Mouse (Mus musculus) intestine, postnatal 0 days (tissue): ENCODE data around the gene Myrip. TPM values are rescaled to one million over a fixed set of nuclear protein-coding genes. Genes with fewer than 3 reads are reported as not detected.

Source experiments
- ATAC-seq: fragments of 200-750 bp; cut with Nextera tagmentation; 2 replicates; pipeline ENCODE4 v1.8.0; 2017; ENCODE audit warnings: mild to moderate bottlenecking, moderate TSS enrichment, moderate library complexity
- H3K27ac ChIP-seq: fragments of 300-500 bp; sonication (generic); 2 replicates; pipeline ENCODE4 v1.5.1; 2014; ENCODE audit warnings: mild to moderate bottlenecking, low read depth, low read length, moderate library complexity
- H3K27me3 ChIP-seq: fragments of 300-500 bp; sonication (generic); replicated peaks from 2 replicates; pipeline ENCODE4 v1.6.1; 2014; ENCODE audit warnings: low read length, mixed read lengths; ENCODE audit not compliant: control insufficient read depth, insufficient read depth
- H3K36me3 ChIP-seq: fragments of 300-500 bp; sonication (generic); 2 replicates; pipeline ENCODE4 v1.6.1; 2014; ENCODE audit warnings: mild to moderate bottlenecking, moderate library complexity; ENCODE audit not compliant: control insufficient read depth, insufficient read depth
- H3K4me1 ChIP-seq: fragments of 300-500 bp; sonication (generic); replicated peaks from 2 replicates; pipeline ENCODE4 v1.6.1; 2014; ENCODE audit warnings: antibody characterized with exemption, low read length, mixed read lengths; ENCODE audit not compliant: control insufficient read depth, insufficient read depth
- H3K4me2 ChIP-seq: fragments of 300-500 bp; sonication (generic); replicated peaks from 2 replicates; pipeline ENCODE4 v1.6.1; 2014; ENCODE audit warnings: low read depth, mild to moderate bottlenecking, moderate library complexity
- H3K4me3 ChIP-seq: fragments of 300-500 bp; sonication (generic); 2 replicates; pipeline ENCODE4 v1.5.1; 2014; ENCODE audit warnings: low read depth, low read length
- H3K9ac ChIP-seq: fragments of 300-500 bp; sonication (generic); 2 replicates; pipeline ENCODE4 v1.6.1; 2014; ENCODE audit warnings: mild to moderate bottlenecking, low read depth, low read length
- H3K9me3 ChIP-seq: fragments of 300-500 bp; sonication (generic); 2 replicates; pipeline ENCODE4 v1.6.1; 2016; ENCODE audit warnings: mixed run types; ENCODE audit not compliant: control insufficient read depth
- CTCF ChIP-seq: sonication (generic); IDR thresholded peaks from 2 replicates; pipeline ENCODE4 v1.5.1; 2016; ENCODE audit warnings: low read depth, mild to moderate bottlenecking, control low read depth, antibody characterized with exemption, moderate library complexity
- whole genome bisulfite sequencing: fragments of 180-500 bp; shearing (Covaris S2); extraction: QIAGEN DNeasy Blood & Tissue Kit; methylation state at CpG from one replicate; pipeline ENCODE4 v1.1.7; 2014; 5-methylcytosine and 5-hydroxymethylcytosine counted together
- polyA plus RNA-seq: library from polyadenylated mRNA; unstranded; fragments of >200 nt; fragmentation: Nextera tagmentation; extraction: Ambion mirVana; gene quantifications from 2 replicates; pipeline ENCODE4 v1.2.1, GENCODE M21; 2015

The Myrip gene
- polyA plus RNA-seq, 1 experiment from 2014 or later, result 0.47 TPM

DNA sequence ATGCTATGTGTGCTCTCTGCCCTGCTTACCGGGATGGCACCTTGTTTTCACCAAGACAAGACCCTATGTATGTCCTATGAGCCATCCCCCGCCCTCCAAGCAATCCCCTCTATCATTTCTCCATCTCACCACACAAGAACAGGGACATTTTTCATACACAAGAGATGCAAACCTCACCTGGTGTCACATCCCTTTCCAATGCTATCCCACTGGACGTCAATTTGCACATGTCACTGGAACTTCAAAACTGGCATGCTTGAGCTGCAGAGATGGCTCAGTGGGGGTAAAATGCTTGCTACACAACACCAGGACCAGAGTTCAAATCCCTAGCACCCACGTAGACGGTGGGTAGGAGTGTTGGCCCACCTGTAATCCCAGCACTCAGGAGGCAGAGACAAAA lies 196.7 kb downstream of the Myrip start:
- no peak for TF ChIP-seq CTCF

DNA sequence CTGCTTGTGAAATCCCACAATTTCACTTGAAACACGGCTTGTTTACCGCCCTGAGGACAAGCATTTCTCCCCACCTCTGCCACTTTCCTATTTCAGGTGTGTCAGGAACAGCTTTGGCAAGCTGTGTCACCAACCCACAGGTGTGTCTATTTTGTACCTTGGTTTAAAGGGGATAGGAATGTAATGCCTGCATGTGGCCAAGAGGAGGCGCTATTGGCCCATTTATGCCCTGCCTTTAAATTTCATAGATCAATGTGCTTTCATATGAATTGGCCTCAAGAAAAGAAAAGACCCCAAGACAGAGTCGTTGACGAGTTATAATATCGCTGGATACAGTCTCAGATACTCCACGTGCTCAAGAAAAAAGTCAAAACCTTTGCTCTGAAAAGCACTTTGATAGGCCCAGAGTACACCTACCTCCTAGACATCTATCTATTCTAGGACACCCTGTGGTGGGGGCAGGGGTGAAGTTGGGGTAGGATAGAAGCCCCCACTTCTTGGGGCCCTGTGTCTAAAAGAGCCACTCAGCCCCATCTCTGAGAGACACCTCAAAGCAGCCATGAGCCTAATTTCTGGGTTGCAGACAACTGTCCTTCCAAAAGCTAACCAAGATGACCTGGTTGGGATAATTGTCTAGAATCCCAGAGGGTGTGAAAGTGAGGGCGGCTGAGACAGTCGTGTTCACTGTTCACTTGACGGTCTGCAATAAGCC lies 200.0 kb downstream of the Myrip start:
- TF ChIP-seq CTCF, result peak; percentile 68
- H3K36me3 ChIP-seq, result no peaks in the 10 kb centered on the region; the same call in 1 of the 2 replicates
- no peaks in the 10 kb centered on the region for H3K27me3 ChIP-seq
- H3K9ac ChIP-seq, result no peak overlapping the region
- no peaks in the 10 kb centered on the region for H3K9me3 ChIP-seq
- 31% methylated on average over 10 of the region's 10 CpGs for WGBS
- no peak overlapping the region for H3K27ac ChIP-seq
- no peak overlapping the region for H3K4me2 ChIP-seq
- no peaks in the 10 kb centered on the region for H3K4me1 ChIP-seq
- H3K4me3 ChIP-seq, result no peak overlapping the region
- no peak for ATAC-seq

More for the DNA sequence above, 196.7 kb downstream of the Myrip start:
- no peaks in the 10 kb centered on the region for H3K27me3 ChIP-seq
- H3K4me3 ChIP-seq, result no peak overlapping the region
- no peak overlapping the region for H3K27ac ChIP-seq
- H3K4me1 ChIP-seq, result no peaks in the 10 kb centered on the region
- H3K9ac ChIP-seq, result no peak overlapping the region
- no peak for ATAC-seq
- 82% methylated on average over 5 of the region's 5 CpGs for WGBS
- no peaks in the 10 kb centered on the region for H3K9me3 ChIP-seq
- peaks cover 25% of the 10 kb centered on the region for H3K36me3 ChIP-seq
- no peak overlapping the region for H3K4me2 ChIP-seq

DNA sequence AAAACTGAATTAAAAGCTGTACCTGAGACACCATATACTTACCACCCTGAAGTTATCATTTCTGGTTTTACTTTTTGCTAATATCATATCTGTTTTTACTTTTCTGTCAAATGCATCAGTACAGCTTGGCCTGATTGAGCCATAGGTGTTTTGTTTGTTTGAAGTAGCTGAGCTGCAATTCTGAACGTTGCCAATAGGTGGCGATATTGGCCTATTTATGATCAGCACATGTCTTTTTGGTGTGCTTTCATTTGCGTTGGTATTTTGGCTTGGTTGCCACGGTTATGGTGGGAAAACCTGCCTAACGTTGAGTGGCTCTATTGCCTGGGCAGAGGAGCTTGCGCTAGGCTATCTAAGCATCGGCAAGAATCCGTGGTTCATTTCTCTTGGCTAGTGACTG lies 200.7 kb downstream of the Myrip start:
- H3K4me3 ChIP-seq, result no peak overlapping the region
- no peaks in the 10 kb centered on the region for H3K27me3 ChIP-seq
- no peak overlapping the region for H3K9ac ChIP-seq
- no peak overlapping the region for H3K4me2 ChIP-seq
- TF ChIP-seq CTCF, result peak; percentile 92
- no peaks in the 10 kb centered on the region; the same call in 1 of the 2 replicates for H3K36me3 ChIP-seq
- ATAC-seq, result 0 out of 2 replicates have a peak, but pooled peaks have one; percentile 31
- no peak overlapping the region for H3K27ac ChIP-seq
- WGBS, result 7% methylated on average over 8 of the region's 8 CpGs
- H3K4me1 ChIP-seq, result no peaks in the 10 kb centered on the region
- H3K9me3 ChIP-seq, result 0 out of 2 replicates have a peak, but pooled peaks cover 5% of the 10 kb centered on the region

DNA sequence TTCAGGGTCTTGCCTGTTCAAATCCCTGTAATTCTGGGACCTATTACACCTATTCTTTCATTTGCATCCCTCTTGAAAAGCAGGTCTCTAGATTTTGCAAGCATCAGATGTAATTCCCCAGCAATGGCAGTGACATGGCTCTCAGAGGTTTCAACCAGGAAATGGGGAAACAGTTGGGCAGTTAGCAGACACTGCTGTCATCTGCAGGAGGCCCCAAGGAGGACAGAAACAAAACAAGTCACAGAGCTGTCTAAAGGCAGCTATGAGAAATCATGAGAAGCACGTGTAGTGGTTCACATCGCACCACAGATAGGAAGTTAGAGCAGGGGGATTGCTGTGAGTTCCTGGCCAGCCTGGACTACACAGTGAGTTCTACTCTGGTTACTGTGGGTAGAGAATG lies 203.1 kb downstream of the Myrip start:
- H3K27me3 ChIP-seq, result no peaks in the 10 kb centered on the region
- 0 out of 2 replicates have a peak, but pooled peaks cover 7% of the 10 kb centered on the region for H3K9me3 ChIP-seq
- no peak overlapping the region for H3K4me2 ChIP-seq
- no peak for TF ChIP-seq CTCF
- H3K27ac ChIP-seq, result no peak overlapping the region
- no peak overlapping the region for H3K9ac ChIP-seq
- no peak for ATAC-seq
- no peaks in the 10 kb centered on the region for H3K36me3 ChIP-seq
- H3K4me3 ChIP-seq, result no peak overlapping the region
- 78% methylated on average over 2 of the region's 2 CpGs for WGBS
- no peaks in the 10 kb centered on the region for H3K4me1 ChIP-seq

DNA sequence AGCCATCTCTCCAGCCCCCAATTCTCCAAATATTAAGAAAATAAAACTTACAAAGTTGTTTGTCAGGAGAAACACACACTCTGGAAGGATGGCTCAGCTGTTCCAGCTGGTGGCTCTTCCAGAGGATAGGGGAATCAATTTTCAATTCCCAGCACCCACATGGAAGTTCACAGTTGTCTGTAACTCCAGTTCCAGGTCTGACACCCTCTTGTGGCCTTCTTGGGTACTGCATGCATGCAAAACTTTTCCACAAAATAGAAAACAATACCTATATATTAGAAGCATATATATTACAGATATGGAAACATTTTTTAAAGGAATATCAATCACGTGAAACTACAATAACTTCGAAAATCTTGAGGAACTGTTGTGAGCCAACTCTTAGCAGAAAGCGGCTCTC lies 210.5 kb downstream of the Myrip start:
- Histone ChIP-seq H3K27me3 (no peaks in the 10 kb centered on the region), H3K4me2 (no peak overlapping the region), H3K4me1 (no peaks in the 10 kb centered on the region), H3K36me3 (no peaks in the 10 kb centered on the region), H3K4me3 (no peak overlapping the region), H3K9ac (no peak overlapping the region), H3K9me3 (0 out of 2 replicates have a peak, but pooled peaks cover 4% of the 10 kb centered on the region), H3K27ac (no peak overlapping the region)
- ATAC-seq, result no peak
- WGBS, result 81% methylated on average over 3 of the region's 3 CpGs
- TF ChIP-seq CTCF, result peak; percentile 73

DNA sequence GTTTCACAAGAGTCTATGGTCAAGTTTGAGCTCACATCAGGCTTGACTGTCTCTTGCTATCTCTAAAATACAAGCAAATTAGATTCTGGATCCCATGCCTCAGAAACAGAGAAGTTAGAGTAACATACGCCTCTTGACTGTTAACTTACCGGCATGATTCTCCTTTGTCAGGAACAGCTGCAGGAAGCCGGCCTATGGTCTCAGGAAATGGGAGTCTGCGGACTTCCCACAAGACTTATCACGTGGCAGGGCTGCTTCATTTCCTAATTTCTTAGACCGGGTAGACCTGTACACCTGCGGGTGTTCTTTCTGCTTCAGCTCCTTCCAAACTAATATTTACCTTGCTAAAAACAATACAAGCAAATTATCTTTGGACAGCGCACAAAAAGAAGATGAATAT lies 215.4 kb downstream of the Myrip start:
- H3K9ac ChIP-seq, result no peak overlapping the region
- H3K36me3 ChIP-seq, result no peaks in the 10 kb centered on the region
- no peak for TF ChIP-seq CTCF
- H3K4me1 ChIP-seq, result no peaks in the 10 kb centered on the region
- ATAC-seq, result no peak
- no peak overlapping the region for H3K4me2 ChIP-seq
- no peak overlapping the region for H3K27ac ChIP-seq
- no peaks in the 10 kb centered on the region for H3K9me3 ChIP-seq
- no peaks in the 10 kb centered on the region for H3K27me3 ChIP-seq
- H3K4me3 ChIP-seq, result no peak overlapping the region
- 74% methylated on average over 8 of the region's 8 CpGs for WGBS
